Mouse (Mus musculus) intestine, embryonic 16.5 days (tissue): ENCODE results near the gene Poldip2. TPM values are rescaled to one million over a fixed set of nuclear protein-coding genes. Genes with fewer than 3 reads are reported as not detected.

Experiments used
- ATAC-seq: fragments of 200-750 bp; cut with Nextera tagmentation; 2 replicates; pipeline ENCODE4 v1.8.0; 2017; ENCODE audit warnings: moderate TSS enrichment, moderate library complexity
- H3K27ac ChIP-seq: fragments of 300-500 bp; sonication (generic); 2 replicates; pipeline ENCODE4 v1.5.1; 2014; ENCODE audit warnings: mild to moderate bottlenecking, low read length
- H3K27me3 ChIP-seq: fragments of 300-500 bp; sonication (generic); replicated peaks from 2 replicates; pipeline ENCODE4 v1.6.1; 2014; ENCODE audit warnings: low read length, control low read depth, mixed read lengths; ENCODE audit not compliant: control insufficient read depth, insufficient read depth
- H3K36me3 ChIP-seq: fragments of 300-500 bp; sonication (generic); 2 replicates; pipeline ENCODE4 v1.6.1; 2014; ENCODE audit warnings: low read length, control low read depth; ENCODE audit not compliant: control insufficient read depth, insufficient read depth
- H3K4me1 ChIP-seq: fragments of 300-500 bp; sonication (generic); 2 replicates; pipeline ENCODE4 v1.6.1; 2014; ENCODE audit warnings: low read length, control low read depth, mixed read lengths; ENCODE audit not compliant: control insufficient read depth, insufficient read depth
- H3K4me2 ChIP-seq: fragments of 300-500 bp; sonication (generic); 2 replicates; pipeline ENCODE4 v1.6.1; 2014; ENCODE audit warnings: low read depth, low read length, control low read depth
- H3K4me3 ChIP-seq: fragments of 300-500 bp; sonication (generic); 2 replicates; pipeline ENCODE4 v1.5.1; 2014; ENCODE audit warnings: mild to moderate bottlenecking, low read length
- H3K9ac ChIP-seq: fragments of 300-500 bp; sonication (generic); 2 replicates; pipeline ENCODE4 v1.6.1; 2014; ENCODE audit warnings: low read depth, low read length
- H3K9me3 ChIP-seq: fragments of 300-500 bp; sonication (generic); 2 replicates; pipeline ENCODE4 v1.6.1; 2016; ENCODE audit warnings: low read length, control low read depth; ENCODE audit not compliant: control insufficient read depth
- WGBS: fragments of 180-500 bp; shearing (Covaris S2); extraction: QIAGEN DNeasy Blood & Tissue Kit; methylation state at CpG from one replicate; pipeline ENCODE4 v1.1.7; 2014; 5-methylcytosine and 5-hydroxymethylcytosine counted together
- polyA plus RNA-seq: library from polyadenylated mRNA; unstranded; fragments of >200 nt; fragmentation: Nextera tagmentation; extraction: Ambion mirVana; gene quantifications from 2 replicates; pipeline ENCODE4 v1.2.1, GENCODE M21; 2015

Poldip2 gene
- polyA plus RNA-seq, 1 experiment from 2014 or later: 146 TPM

DNA sequence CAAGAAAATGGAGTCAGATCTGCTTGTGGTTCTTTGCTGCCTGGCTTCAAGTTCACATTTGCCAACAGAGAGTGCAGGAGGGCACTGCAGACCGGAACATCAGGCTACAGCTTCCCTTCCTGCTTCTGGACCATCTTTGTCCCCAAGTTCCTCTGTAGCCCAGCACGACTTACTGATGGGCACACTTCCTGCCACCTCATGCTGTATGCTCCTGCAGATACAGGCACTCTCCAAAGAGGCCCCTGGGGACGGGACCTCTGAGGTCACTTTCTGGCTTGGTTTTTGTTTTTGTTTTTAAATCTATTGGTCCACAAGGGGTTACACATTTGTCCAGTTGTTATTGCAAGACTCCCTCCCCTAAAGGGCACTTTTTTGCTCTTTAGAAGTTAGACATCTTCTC is 57.8 kb downstream of the Poldip2 start:
- no peaks in the 10 kb centered on the region for H3K4me1 ChIP-seq
- 0 out of 2 replicates have a peak, but pooled peaks cover 8% of the 10 kb centered on the region for H3K36me3 ChIP-seq
- 61% methylated on average over 3 of the region's 3 CpGs for WGBS
- H3K9me3 ChIP-seq: no peaks in the 10 kb centered on the region
- H3K9ac ChIP-seq: no peak overlapping the region
- H3K4me3 ChIP-seq: no peak overlapping the region
- H3K4me2 ChIP-seq: no peak overlapping the region
- H3K27me3 ChIP-seq: no peaks in the 10 kb centered on the region
- no peak overlapping the region for H3K27ac ChIP-seq
- ATAC-seq: no peak

DNA sequence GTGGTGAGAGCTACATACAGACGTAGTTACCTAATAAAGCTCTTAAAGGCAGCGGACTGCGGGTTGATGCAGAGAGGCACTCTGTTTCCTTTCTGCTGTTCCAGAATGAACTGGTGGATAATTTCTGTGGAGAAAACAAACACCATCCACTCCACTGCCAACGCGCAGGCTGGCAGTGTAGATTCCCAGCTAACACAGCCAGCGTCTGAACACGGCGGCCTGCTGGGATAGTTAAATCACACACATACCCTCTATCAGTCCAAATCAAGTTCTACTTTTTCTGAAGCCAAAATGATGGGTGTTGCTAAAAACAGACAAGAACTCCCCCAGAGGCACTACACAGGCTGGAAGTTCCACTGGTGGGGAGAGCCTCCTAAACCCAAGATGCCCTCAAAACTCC is 59.4 kb downstream of the Poldip2 start:
- H3K27me3 ChIP-seq: no peaks in the 10 kb centered on the region
- H3K36me3 ChIP-seq: 0 out of 2 replicates have a peak, but pooled peaks cover 6% of the 10 kb centered on the region
- H3K27ac ChIP-seq: no peak overlapping the region
- no peak overlapping the region for H3K9ac ChIP-seq
- no peak overlapping the region for H3K4me2 ChIP-seq
- H3K4me1 ChIP-seq: no peaks in the 10 kb centered on the region
- no peak overlapping the region for H3K4me3 ChIP-seq
- ATAC-seq: no peak
- H3K9me3 ChIP-seq: no peaks in the 10 kb centered on the region
- 94% methylated on average over 8 of the region's 8 CpGs for WGBS

DNA sequence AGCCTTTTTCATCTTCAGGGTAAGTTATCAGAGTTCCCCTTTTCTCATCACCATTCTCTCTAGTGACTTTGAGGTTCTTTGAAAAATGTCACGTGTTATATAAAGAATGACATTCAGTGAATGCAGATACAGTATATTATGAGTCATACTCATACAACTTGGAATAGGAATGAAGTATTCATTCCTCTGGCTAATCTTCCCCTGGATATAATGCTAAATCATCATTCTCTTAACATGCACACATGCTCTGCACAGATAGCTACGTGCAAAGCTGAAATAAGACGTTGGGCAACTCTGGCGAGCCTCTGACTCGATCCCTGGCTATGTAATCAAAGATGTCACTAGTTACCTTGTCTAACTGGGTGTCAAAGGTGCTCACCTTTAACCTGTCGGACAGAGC is 59.9 kb downstream of the Poldip2 start:
- no peak overlapping the region for H3K9ac ChIP-seq
- H3K27me3 ChIP-seq: no peaks in the 10 kb centered on the region
- 89% methylated on average over 6 of the region's 6 CpGs for WGBS
- H3K36me3 ChIP-seq: 0 out of 2 replicates have a peak, but pooled peaks cover 6% of the 10 kb centered on the region
- H3K4me1 ChIP-seq: no peaks in the 10 kb centered on the region
- H3K4me3 ChIP-seq: no peak overlapping the region
- no peaks in the 10 kb centered on the region for H3K9me3 ChIP-seq
- no peak overlapping the region for H3K27ac ChIP-seq
- H3K4me2 ChIP-seq: no peak overlapping the region
- ATAC-seq: no peak

Other genes with a start within 250 kb of the Poldip2 start
- gene BC030499, start 221.4 kb upstream of the Poldip2 start, polyA plus RNA-seq: 0.32 TPM in 1 of 2 replicates, not detected in the other
- gene Spag5, start 210.7 kb upstream of the Poldip2 start, polyA plus RNA-seq: 23.4 and 27.3 TPM in 2 replicates
- gene Aldoc, start 189.2 kb upstream of the Poldip2 start, polyA plus RNA-seq: 33.3 and 34.0 TPM in 2 replicates
- 92.9 and 93.1 TPM in 2 replicates for gene Pigs, start 183.8 kb upstream of the Poldip2 start, polyA plus RNA-seq
- 29.5 and 29.9 TPM in 2 replicates for gene Unc119, start 168.7 kb upstream of the Poldip2 start, polyA plus RNA-seq
- gene Foxn1, start 125.6 kb upstream of the Poldip2 start, polyA plus RNA-seq: not detected in 2 replicates
- 4.6 and 6.7 TPM in 2 replicates for gene Slc13a2, start 90.0 kb upstream of the Poldip2 start, polyA plus RNA-seq
- gene Slc46a1, start 46.5 kb upstream of the Poldip2 start, polyA plus RNA-seq: 11.0 and 12.8 TPM in 2 replicates
- 1.6 and 2.1 TPM in 2 replicates for gene Sarm1, start 14.4 kb upstream of the Poldip2 start, polyA plus RNA-seq
- gene Vtn, start 13.1 kb upstream of the Poldip2 start, polyA plus RNA-seq: 18.1 and 29.3 TPM in 2 replicates
- gene Sebox, start 8.7 kb upstream of the Poldip2 start, polyA plus RNA-seq: not detected in 2 replicates
- 60.6 and 62.2 TPM in 2 replicates for gene Tmem199, start within 50 bp of the Poldip2 start, polyA plus RNA-seq
- gene Tnfaip1, start 24.1 kb downstream of the Poldip2 start, polyA plus RNA-seq: 86.4 and 88.6 TPM in 2 replicates
- 118 and 124 TPM in 2 replicates for gene Ift20, start 24.2 kb downstream of the Poldip2 start, polyA plus RNA-seq
- gene Tmem97, start 38.6 kb downstream of the Poldip2 start, polyA plus RNA-seq: 228 and 248 TPM in 2 replicates
- gene Nlk, start 185.2 kb downstream of the Poldip2 start, polyA plus RNA-seq: 8.4 and 8.8 TPM in 2 replicates
- gene Ccnq, start 239.5 kb downstream of the Poldip2 start, polyA plus RNA-seq: 35.9 and 38.5 TPM in 2 replicates